Mouse (Mus musculus): ENCODE results near the gene Rpap1.

The Rpap1 gene

GRCm38 (mm10) chr2:119799181-119799960 lies 12.0 kb upstream of the Rpap1 start:
- peak; percentile 74 for DNase-seq (ENCODE audit: extremely low read depth, insufficient read length, low spot score)

GRCm38 (mm10) chr2:119798246-119798927 lies 11.1 kb upstream of the Rpap1 start:
- DNase-seq (ENCODE audit: extremely low read depth, insufficient read length, low spot score) = peak; percentile 52

GRCm38 (mm10) chr2:119797279-119797783 lies 10.0 kb upstream of the Rpap1 start, which contains the start of gene Tyro3:
Tyro3 (plus strand) TSS chr2:119797733.
- DNase-seq (ENCODE audit: extremely low read depth, insufficient read length, low spot score) = no peak

- DNase-seq (ENCODE audit: extremely low read depth, insufficient read length, low spot score) = no peak
These were observed 2.7 kb upstream of the Rpap1 start for GRCm38 (mm10) chr2:119789996-119790395.

- no peak for DNase-seq (ENCODE audit: extremely low read depth, insufficient read length, low spot score)
These were observed 20.1 kb downstream of the Rpap1 start for GRCm38 (mm10) chr2:119767246-119767645.

- DNase-seq (ENCODE audit: extremely low read depth, insufficient read length, low spot score) = no peak
These were observed 23.4 kb downstream of the Rpap1 start for GRCm38 (mm10) chr2:119763924-119764323.

GRCm38 (mm10) chr2:119762276-119762675 lies 25.1 kb downstream of the Rpap1 start:
- no peak for DNase-seq (ENCODE audit: extremely low read depth, insufficient read length, low spot score)

- DNase-seq (ENCODE audit: extremely low read depth, insufficient read length, low spot score) = no peak
These were observed 27.1 kb downstream of the Rpap1 start, which contains the start of gene Ltk for GRCm38 (mm10) chr2:119760251-119760650. Ltk (minus strand) TSS chr2:119760431.

- no peak for DNase-seq (ENCODE audit: extremely low read depth, insufficient read length, low spot score)
These were observed 28.2 kb downstream of the Rpap1 start for GRCm38 (mm10) chr2:119758844-119759835.

GRCm38 (mm10) chr2:119758101-119758843 lies 29.1 kb downstream of the Rpap1 start:
- no peak for DNase-seq (ENCODE audit: extremely low read depth, insufficient read length, low spot score)

- no peak for DNase-seq (ENCODE audit: extremely low read depth, insufficient read length, low spot score)
These were observed 29.7 kb downstream of the Rpap1 start for GRCm38 (mm10) chr2:119757601-119758100.

GRCm38 (mm10) chr2:119749260-119749659 lies 38.1 kb downstream of the Rpap1 start:
- no peak for DNase-seq (ENCODE audit: extremely low read depth, insufficient read length, low spot score)

- DNase-seq (ENCODE audit: extremely low read depth, insufficient read length, low spot score) = no peak
These were observed 39.8 kb downstream of the Rpap1 start for GRCm38 (mm10) chr2:119747554-119747953.

GRCm38 (mm10) chr2:119745281-119745680 lies 42.1 kb downstream of the Rpap1 start:
- no peak for DNase-seq (ENCODE audit: extremely low read depth, insufficient read length, low spot score)

GRCm38 (mm10) chr2:119744163-119745111 lies 42.9 kb downstream of the Rpap1 start:
- peak; percentile 20 for DNase-seq (ENCODE audit: extremely low read depth, insufficient read length, low spot score)

GRCm38 (mm10) chr2:119743808-119744162 lies 43.6 kb downstream of the Rpap1 start:
- DNase-seq (ENCODE audit: extremely low read depth, insufficient read length, low spot score) = no peak

GRCm38 (mm10) chr2:119743176-119743807 lies 44.0 kb downstream of the Rpap1 start:
- no peak for DNase-seq (ENCODE audit: extremely low read depth, insufficient read length, low spot score)
